Mouse (Mus musculus): ENCODE measurements around the gene Sfxn3. TPM values are rescaled to one million over a fixed set of nuclear protein-coding genes. Genes with fewer than 3 reads are reported as not detected.

The Sfxn3 gene
- polyA plus RNA-seq, 1 experiment from 2014 or later: 2.9 TPM

GRCm38 (mm10) chr19:45047935-45048643 lies 786 bp downstream of the Sfxn3 start:
- H3K27ac ChIP-seq (replicated peaks): peak overlapping the region; percentile 82
- H3K9me3 ChIP-seq (replicated peaks): no peaks in the 10 kb centered on the region
- peak overlapping the region; percentile 89 for H3K4me2 ChIP-seq
- peak overlapping the region; percentile 59 for H3K9ac ChIP-seq
- peaks cover 43% of the 10 kb centered on the region for H3K27me3 ChIP-seq
- ATAC-seq (ENCODE audit: insufficient read depth): peak; percentile 69
- WGBS (ENCODE audit: insufficient replicate concordance): 20% methylated on average over 11 of the region's 11 CpGs
- H3K4me1 ChIP-seq (replicated peaks): peaks cover 33% of the 10 kb centered on the region
- peak overlapping the region; percentile 64 for H3K4me3 ChIP-seq (replicated peaks)
- H3K36me3 ChIP-seq (replicated peaks): no peaks in the 10 kb centered on the region

DNA sequence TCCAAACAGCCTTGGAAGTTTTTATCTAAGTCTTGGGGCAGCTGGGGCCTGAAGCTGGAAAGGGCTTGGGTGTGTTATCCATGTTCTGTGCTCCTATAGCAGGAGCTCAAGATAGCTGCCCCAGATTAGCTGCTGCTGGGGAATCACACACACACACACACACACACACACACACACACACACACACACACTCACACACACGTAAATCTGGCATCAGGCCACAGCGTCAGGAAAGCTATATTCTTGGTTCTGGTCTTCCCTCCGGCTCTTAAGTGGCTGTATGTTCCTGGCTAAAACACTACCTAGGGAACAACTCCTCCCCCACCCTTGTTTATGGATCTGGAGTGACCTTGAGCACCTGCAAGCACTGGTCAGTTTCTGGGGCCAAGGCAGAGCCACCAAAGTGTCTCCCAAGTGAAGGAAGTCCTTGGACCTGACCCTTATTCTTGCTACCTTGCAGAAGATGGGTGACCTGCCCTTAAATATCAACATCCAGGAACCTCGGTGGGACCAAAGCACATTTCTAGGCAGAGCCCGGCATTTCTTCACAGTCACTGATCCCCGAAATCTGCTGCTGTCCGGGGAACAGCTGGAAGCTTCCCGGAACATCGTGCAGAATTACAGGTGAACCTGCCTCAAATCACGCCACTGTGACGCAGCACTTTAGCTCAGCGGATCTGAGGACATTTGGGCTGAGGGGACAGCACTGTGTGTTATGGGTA lies 1.5 kb downstream of the Sfxn3 start:
- Histone ChIP-seq H3K4me3 (replicated peaks) (peak overlapping the region; percentile 64; the same call in 1 of the 2 replicates), H3K9ac (0 out of 2 replicates have a peak overlapping the region, but pooled peaks have one; percentile 59), H3K27ac (replicated peaks) (no peak overlapping the region), H3K9me3 (replicated peaks) (no peaks in the 10 kb centered on the region), H3K4me1 (replicated peaks) (peaks cover 33% of the 10 kb centered on the region), H3K36me3 (replicated peaks) (no peaks in the 10 kb centered on the region), H3K27me3 (peaks cover 36% of the 10 kb centered on the region), H3K4me2 (peak overlapping the region; percentile 89)
- WGBS (ENCODE audit: insufficient replicate concordance): 70% methylated on average over 12 of the region's 12 CpGs
- ATAC-seq (ENCODE audit: insufficient read depth): no peak

DNA sequence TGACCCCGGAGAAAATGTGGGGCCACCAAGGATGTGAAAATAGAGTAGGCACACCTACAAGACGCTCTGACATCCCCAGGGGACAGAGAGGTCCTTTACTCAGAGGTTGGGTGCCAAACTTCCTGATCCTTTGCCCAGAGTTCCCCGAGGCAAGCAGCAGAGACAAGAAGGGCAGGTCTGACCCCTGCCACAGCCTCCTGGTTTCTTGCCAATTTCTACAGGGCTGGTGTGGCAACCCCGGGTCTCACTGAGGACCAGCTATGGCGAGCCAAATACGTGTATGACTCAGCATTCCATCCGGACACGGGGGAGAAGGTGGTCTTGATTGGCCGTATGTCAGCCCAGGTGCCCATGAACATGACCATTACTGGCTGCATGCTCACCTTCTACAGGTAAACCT lies 2.2 kb downstream of the Sfxn3 start:
- H3K36me3 ChIP-seq (replicated peaks): no peaks in the 10 kb centered on the region
- H3K9ac ChIP-seq: no peak overlapping the region
- no peak for ATAC-seq (ENCODE audit: insufficient read depth)
- no peaks in the 10 kb centered on the region for H3K9me3 ChIP-seq (replicated peaks)
- H3K4me2 ChIP-seq: no peak overlapping the region
- H3K4me3 ChIP-seq (replicated peaks): no peak overlapping the region
- 65% methylated on average over 9 of the region's 9 CpGs for WGBS (ENCODE audit: insufficient replicate concordance)
- H3K27ac ChIP-seq (replicated peaks): no peak overlapping the region
- H3K27me3 ChIP-seq: peaks cover 29% of the 10 kb centered on the region
- H3K4me1 ChIP-seq (replicated peaks): peaks cover 33% of the 10 kb centered on the region

DNA sequence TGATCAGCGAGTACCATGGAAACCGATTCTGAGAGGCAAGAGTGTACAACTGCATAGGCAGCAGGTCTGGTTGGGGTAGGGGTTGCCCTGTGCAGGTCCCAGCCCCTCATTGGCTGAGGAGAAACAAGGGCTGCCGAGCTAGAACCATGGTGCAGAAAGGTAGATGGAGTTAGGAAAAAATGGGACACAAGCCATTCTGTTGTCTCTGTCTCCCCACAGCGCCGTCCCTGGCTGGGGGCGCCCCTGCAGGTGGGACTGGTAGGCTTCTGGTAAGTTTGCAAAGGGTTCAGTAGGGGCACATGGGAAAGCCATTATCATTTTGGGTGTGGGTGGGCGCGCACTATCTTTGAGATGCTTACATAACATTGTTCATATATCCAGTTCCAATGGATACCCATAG lies 6.1 kb downstream of the Sfxn3 start:
- H3K4me2 ChIP-seq: no peak overlapping the region
- no peaks in the 10 kb centered on the region for H3K9me3 ChIP-seq (replicated peaks)
- no peak for ATAC-seq (ENCODE audit: insufficient read depth)
- H3K36me3 ChIP-seq (replicated peaks): no peaks in the 10 kb centered on the region
- H3K4me3 ChIP-seq (replicated peaks): no peak overlapping the region
- no peak overlapping the region for H3K27ac ChIP-seq (replicated peaks)
- no peaks in the 10 kb centered on the region; the same call in 1 of the 2 replicates for H3K27me3 ChIP-seq
- H3K4me1 ChIP-seq (replicated peaks): peaks cover 26% of the 10 kb centered on the region
- 69% methylated on average over 8 of the region's 8 CpGs for WGBS (ENCODE audit: insufficient replicate concordance)
- no peak overlapping the region for H3K9ac ChIP-seq

DNA sequence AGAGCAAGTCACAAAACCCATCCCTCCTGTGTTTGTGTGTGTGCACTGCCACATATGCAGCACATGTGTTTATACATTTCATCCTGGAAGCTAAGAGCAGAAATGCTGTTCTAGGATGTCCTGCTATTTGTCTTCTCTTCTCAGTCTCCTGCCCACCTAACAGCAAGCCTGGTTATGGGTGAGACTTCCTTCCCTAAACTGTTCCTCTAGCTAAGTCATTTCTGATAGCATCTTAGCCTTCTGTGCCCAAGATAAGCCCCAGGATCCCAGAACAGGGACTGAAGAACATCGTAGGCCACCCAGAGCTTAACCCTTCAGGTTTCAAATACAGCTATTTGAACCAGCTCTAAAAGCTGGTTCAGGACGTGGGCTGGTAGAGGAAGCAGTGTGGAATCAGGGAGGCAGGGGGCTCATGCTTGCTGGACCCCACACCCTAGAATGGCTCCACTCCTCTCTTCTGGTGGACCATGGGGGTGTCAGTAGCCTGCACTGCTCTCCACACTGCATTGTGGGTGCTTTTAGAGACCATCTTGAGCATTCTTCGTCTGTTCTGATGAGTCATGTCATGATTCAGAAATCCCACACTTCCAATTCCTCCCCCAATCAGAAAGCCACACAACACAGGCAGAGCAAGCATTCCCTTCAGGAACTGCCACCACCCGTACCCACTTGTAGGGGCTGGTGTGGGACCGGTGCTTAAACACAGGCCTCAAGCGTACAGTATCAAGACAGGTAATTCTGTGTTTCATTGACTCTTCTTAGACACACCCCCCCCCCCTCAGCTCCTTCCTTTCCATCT lies 7.8 kb downstream of the Sfxn3 start:
- Histone ChIP-seq H3K36me3 (replicated peaks) (no peaks in the 10 kb centered on the region), H3K27ac (replicated peaks) (no peak overlapping the region), H3K4me1 (replicated peaks) (peaks cover 32% of the 10 kb centered on the region), H3K4me2 (no peak overlapping the region), H3K4me3 (replicated peaks) (no peak overlapping the region), H3K9ac (no peak overlapping the region), H3K9me3 (replicated peaks) (no peaks in the 10 kb centered on the region), H3K27me3 (no peaks in the 10 kb centered on the region)
- WGBS (ENCODE audit: insufficient replicate concordance): 48% methylated on average over 6 of the region's 6 CpGs
- ATAC-seq (ENCODE audit: insufficient read depth): no peak

DNA sequence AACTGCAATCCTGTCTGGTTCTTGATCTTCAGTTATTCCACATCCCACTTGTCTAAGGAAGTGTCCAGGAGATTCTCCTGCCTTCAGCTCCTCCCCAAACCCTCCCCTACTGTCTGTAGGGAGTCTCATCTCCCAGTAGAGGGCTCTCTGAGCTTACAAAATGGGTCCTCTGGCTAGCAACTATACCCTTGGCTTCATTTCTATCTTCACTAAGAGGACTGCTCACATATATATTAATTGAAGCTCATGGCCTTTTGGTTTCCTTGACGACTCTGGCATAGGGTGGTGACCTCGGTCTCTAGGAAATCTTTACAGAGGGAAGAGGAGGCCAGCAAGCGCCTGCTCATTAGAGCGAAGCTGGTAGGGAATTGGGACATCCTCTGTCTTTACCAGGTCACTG lies 9.1 kb downstream of the Sfxn3 start:
- H3K9me3 ChIP-seq (replicated peaks): no peaks in the 10 kb centered on the region
- no peaks in the 10 kb centered on the region for H3K36me3 ChIP-seq (replicated peaks)
- H3K4me2 ChIP-seq: no peak overlapping the region
- no peak overlapping the region for H3K4me3 ChIP-seq (replicated peaks)
- no peaks in the 10 kb centered on the region for H3K27me3 ChIP-seq
- no peak overlapping the region for H3K9ac ChIP-seq
- H3K4me1 ChIP-seq (replicated peaks): peaks cover 35% of the 10 kb centered on the region
- ATAC-seq (ENCODE audit: insufficient read depth): no peak
- WGBS (ENCODE audit: insufficient replicate concordance): 41% methylated on average over 4 of the region's 4 CpGs
- H3K27ac ChIP-seq (replicated peaks): no peak overlapping the region

DNA sequence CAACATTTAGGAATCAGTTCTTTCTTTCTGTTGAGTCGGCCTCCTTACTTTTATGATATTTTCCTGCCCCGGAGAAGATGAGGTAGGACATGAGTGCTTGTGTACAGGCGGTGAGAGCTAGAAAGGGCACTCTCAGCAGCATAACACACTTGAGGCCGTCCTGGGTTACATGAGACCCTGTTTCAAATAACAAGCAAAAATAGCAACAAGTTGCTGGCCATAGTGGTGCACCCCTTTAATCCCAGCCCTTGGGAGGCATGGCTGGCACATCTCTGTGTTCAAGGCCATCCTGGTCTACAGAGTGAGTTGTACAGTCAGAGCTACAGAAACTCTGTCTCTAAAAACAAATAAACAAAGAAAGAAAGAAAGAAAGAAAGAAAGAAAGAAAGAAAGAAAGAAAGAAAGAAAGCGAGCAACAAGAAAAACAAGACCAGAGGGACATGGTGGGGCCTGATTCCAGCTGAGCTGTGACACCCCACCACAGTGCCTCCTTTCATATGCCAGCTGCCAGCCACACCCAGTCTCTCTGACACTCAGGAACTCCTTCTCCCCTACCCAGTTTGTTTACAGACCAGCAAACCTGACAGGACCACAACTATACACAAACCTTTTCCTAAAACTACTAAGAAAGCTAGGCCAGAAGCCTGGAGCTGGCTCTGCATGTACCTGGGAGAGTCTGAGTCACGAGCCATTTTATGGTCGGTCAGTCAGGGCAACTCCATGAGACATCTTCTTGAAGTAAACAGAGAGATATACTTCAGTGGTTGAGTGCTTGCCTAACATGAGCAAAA lies 9.8 kb downstream of the Sfxn3 start:
- no peak for ATAC-seq (ENCODE audit: insufficient read depth)

DNA sequence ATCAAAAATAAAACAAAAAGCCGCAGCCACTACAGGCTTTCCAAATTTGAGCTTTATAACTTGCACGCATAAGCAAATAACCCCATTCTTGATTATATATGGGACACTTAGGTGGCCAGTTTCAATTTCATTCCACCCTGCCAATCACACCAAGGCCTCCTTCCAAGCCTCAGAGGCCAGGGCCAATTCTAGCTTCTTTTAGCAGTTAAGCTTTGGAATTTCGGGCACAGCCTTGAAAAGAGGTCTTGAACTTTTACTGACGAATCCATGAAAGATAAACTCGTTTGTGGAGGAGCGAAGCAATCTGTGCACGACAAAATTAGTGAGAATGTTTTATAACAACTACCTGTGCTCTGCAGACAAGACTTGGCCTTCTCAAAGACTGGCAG lies 10.4 kb downstream of the Sfxn3 start:
- Histone ChIP-seq H3K36me3 (replicated peaks) (no peaks in the 10 kb centered on the region), H3K27me3 (no peaks in the 10 kb centered on the region), H3K4me2 (peak overlapping the region; percentile 76), H3K4me3 (replicated peaks) (peak overlapping the region; percentile 68), H3K9me3 (replicated peaks) (no peaks in the 10 kb centered on the region), H3K27ac (replicated peaks) (peak overlapping the region; percentile 91), H3K9ac (peak overlapping the region; percentile 41; the same call in 1 of the 2 replicates), H3K4me1 (replicated peaks) (peaks cover 35% of the 10 kb centered on the region)
- no peak for ATAC-seq (ENCODE audit: insufficient read depth)
- 42% methylated on average over 7 of the region's 7 CpGs for WGBS (ENCODE audit: insufficient replicate concordance)

More for the DNA sequence above, 9.8 kb downstream of the Sfxn3 start:
- Histone ChIP-seq H3K9me3 (replicated peaks) (no peaks in the 10 kb centered on the region), H3K36me3 (replicated peaks) (no peaks in the 10 kb centered on the region), H3K27me3 (no peaks in the 10 kb centered on the region), H3K4me1 (replicated peaks) (peaks cover 35% of the 10 kb centered on the region), H3K9ac (peak overlapping the region; percentile 31; the same call in 1 of the 2 replicates), H3K4me3 (replicated peaks) (peak overlapping the region; percentile 68), H3K4me2 (peak overlapping the region; percentile 76), H3K27ac (replicated peaks) (peak overlapping the region; percentile 91)
- WGBS (ENCODE audit: insufficient replicate concordance): 58% methylated on average over 7 of the region's 7 CpGs

- under 1% methylated on average over 34 of the region's 34 CpGs for WGBS (ENCODE audit: insufficient replicate concordance)
- Histone ChIP-seq H3K4me2 (peak overlapping the region; percentile 76), H3K27me3 (no peaks in the 10 kb centered on the region), H3K27ac (replicated peaks) (peak overlapping the region; percentile 91), H3K4me3 (replicated peaks) (peak overlapping the region; percentile 68), H3K9me3 (replicated peaks) (no peaks in the 10 kb centered on the region), H3K9ac (peak overlapping the region; percentile 75), H3K36me3 (replicated peaks) (no peaks in the 10 kb centered on the region), H3K4me1 (replicated peaks) (peaks cover 36% of the 10 kb centered on the region)
- ATAC-seq (ENCODE audit: insufficient read depth): peak; percentile 85
These were observed 11.0 kb downstream of the Sfxn3 start for GRCm38 (mm10) chr19:45058113-45058839.

GRCm38 (mm10) chr19:45058841-45059240 lies 11.5 kb downstream of the Sfxn3 start:
- peaks cover 1% of the 10 kb centered on the region for H3K27me3 ChIP-seq
- H3K4me3 ChIP-seq (replicated peaks): peak overlapping the region; percentile 68
- under 1% methylated on average over 14 of the region's 14 CpGs for WGBS (ENCODE audit: insufficient replicate concordance)
- H3K36me3 ChIP-seq (replicated peaks): no peaks in the 10 kb centered on the region
- peak overlapping the region; percentile 76 for H3K4me2 ChIP-seq
- peak overlapping the region; percentile 75 for H3K9ac ChIP-seq
- ATAC-seq (ENCODE audit: insufficient read depth): peak; percentile 66
- H3K9me3 ChIP-seq (replicated peaks): no peaks in the 10 kb centered on the region
- H3K27ac ChIP-seq (replicated peaks): peak overlapping the region; percentile 91
- peaks cover 41% of the 10 kb centered on the region for H3K4me1 ChIP-seq (replicated peaks)

Data from liver, embryonic 15.5 days (tissue).